Mouse (Mus musculus): ENCODE measurements around the gene Cnst. TPM values are rescaled to one million over a fixed set of nuclear protein-coding genes. Genes with fewer than 3 reads are reported as not detected.

Gene Cnst
- polyA plus RNA-seq, 1 experiment from 2014 or later, result 14.8 TPM

DNA sequence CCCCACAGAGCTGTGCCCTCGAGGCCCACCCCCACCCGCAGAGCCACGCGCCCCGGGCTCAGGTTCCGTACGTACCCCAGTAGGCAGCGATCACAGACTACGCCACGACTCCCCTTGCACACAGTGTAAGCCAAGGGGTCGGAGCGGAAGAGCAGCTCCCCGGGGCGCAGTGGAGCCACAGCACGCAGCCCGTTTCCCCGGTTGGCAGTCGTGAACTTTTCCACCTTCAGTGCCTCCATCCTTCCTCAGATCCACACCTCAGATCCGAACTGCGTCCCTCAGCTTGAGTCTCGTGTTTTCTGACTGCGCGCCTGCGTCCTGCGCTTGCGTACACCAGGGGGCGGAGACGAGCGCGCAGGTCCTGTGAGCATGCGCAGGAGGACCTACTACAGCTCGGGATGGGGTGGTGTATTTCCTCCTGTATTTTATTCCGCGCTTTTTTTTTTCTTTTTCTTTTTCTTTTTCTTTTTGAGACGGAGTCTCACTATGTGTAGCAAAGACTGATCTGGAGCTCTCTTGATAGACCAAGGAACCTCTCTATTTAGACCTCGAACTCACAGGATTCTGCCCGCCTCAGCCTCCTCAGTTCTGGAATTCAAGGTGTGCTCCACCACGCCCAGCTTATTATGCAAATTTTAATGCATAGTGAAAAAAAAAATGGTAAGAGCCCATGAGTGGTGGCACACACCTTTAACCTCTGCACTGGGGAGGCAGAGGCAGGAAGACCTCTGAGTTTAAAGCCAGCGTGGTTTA lies 28.3 kb upstream of the Cnst start, which contains the start of gene Smyd3:
Gene Smyd3 (minus strand): TSS at position 329 of the 753 bp plus-strand sequence.
- no peaks in the 10 kb centered on the region; the same call in 1 of the 2 replicates for H3K9me3 ChIP-seq (ENCODE audit: control insufficient read depth, low read length)
- H3K27ac ChIP-seq (replicated peaks; ENCODE audit: low read depth, low read length), result no peak within 1 kb of the TSS
- peak within 1 kb of the TSS; percentile 56 for H3K9ac ChIP-seq (ENCODE audit: low read length)
- no peaks in the 10 kb centered on the region for H3K4me1 ChIP-seq (ENCODE audit: control insufficient read depth, insufficient read depth, low read length)
- H3K4me3 ChIP-seq (ENCODE audit: low read depth, low read length), result peak within 1 kb of the TSS; percentile 58
- ATAC-seq (ENCODE audit: insufficient number of reproducible peaks, low FRiP score, low TSS enrichment, low read depth) (peak; percentile 69), DNase-seq (ENCODE audit: low spot score) (peak; percentile 89)
- H3K27me3 ChIP-seq (ENCODE audit: control insufficient read depth, insufficient read depth, low read length), result no peaks in the 10 kb centered on the region
- no peaks in the 10 kb centered on the region for H3K36me3 ChIP-seq (ENCODE audit: control insufficient read depth, insufficient read depth, low read length)
- 6% methylated on average over 39 of the region's 39 CpGs for WGBS
- H3K4me2 ChIP-seq (ENCODE audit: low read depth, severe bottlenecking), result peak within 1 kb of the TSS; percentile 92

DNA sequence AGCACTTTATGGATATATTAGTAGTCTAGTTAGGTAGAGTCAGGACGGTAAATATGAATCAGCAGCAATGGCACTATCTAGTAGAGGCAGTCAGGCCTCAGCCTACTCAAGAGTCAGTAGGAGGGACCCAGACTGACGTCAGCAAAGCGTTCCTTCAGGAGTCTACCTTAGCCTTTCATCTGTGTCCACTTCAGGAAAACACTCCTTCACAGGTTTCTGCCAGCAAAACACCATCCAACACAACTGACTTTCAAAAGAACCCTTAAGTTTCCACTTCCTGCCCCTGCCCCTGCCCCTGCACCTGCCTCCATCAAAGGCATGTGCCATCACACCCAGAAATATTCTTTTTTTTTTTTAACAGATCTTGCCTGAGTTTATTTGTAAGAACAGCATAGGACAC lies 26.3 kb upstream of the Cnst start:
- no peak overlapping the region for H3K27ac ChIP-seq (replicated peaks; ENCODE audit: low read depth, low read length)
- ATAC-seq (ENCODE audit: insufficient number of reproducible peaks, low FRiP score, low TSS enrichment, low read depth) (no peak), DNase-seq (ENCODE audit: low spot score) (no peak)
- no peak overlapping the region for H3K9ac ChIP-seq (ENCODE audit: low read length)
- H3K4me2 ChIP-seq (ENCODE audit: low read depth, severe bottlenecking), result no peak overlapping the region
- no peaks in the 10 kb centered on the region for H3K27me3 ChIP-seq (ENCODE audit: control insufficient read depth, insufficient read depth, low read length)
- no peaks in the 10 kb centered on the region; the same call in 1 of the 2 replicates for H3K9me3 ChIP-seq (ENCODE audit: control insufficient read depth, low read length)
- no peaks in the 10 kb centered on the region for H3K4me1 ChIP-seq (ENCODE audit: control insufficient read depth, insufficient read depth, low read length)
- H3K36me3 ChIP-seq (ENCODE audit: control insufficient read depth, insufficient read depth, low read length), result no peaks in the 10 kb centered on the region
- no peak overlapping the region for H3K4me3 ChIP-seq (ENCODE audit: low read depth, low read length)
- WGBS, result 88% methylated on average over 3 of the region's 3 CpGs

DNA sequence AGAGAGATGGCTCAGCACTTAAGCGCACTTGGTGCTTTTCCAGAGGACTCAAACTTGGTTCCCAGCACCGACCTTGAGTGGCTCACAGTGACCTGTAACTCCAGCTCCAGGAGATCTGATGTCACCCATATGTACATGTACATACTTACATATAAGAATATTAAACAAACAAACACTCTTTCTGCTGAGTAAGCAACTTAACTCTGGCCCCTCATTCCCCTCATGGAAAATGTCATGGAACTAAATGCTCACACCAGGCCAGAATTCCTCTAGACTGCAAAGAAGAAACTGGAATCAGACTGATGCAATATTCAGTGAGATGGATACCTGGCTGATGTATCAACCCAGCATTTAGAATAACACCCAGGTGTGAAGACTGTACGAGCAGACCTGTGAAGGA lies 7.1 kb upstream of the Cnst start:
- ATAC-seq (ENCODE audit: insufficient number of reproducible peaks, low FRiP score, low TSS enrichment, low read depth) (no peak), DNase-seq (ENCODE audit: low spot score) (no peak)
- H3K4me2 ChIP-seq (ENCODE audit: low read depth, severe bottlenecking), result no peak overlapping the region
- no peaks in the 10 kb centered on the region for H3K27me3 ChIP-seq (ENCODE audit: control insufficient read depth, insufficient read depth, low read length)
- no peak overlapping the region for H3K4me3 ChIP-seq (ENCODE audit: low read depth, low read length)
- no peaks in the 10 kb centered on the region for H3K4me1 ChIP-seq (ENCODE audit: control insufficient read depth, insufficient read depth, low read length)
- WGBS, result 96% methylated on average over 3 of the region's 3 CpGs
- no peak overlapping the region for H3K9ac ChIP-seq (ENCODE audit: low read length)
- no peak overlapping the region for H3K27ac ChIP-seq (replicated peaks; ENCODE audit: low read depth, low read length)
- no peaks in the 10 kb centered on the region for H3K9me3 ChIP-seq (ENCODE audit: control insufficient read depth, low read length)
- no peaks in the 10 kb centered on the region; the same call in 1 of the 2 replicates for H3K36me3 ChIP-seq (ENCODE audit: control insufficient read depth, insufficient read depth, low read length)

DNA sequence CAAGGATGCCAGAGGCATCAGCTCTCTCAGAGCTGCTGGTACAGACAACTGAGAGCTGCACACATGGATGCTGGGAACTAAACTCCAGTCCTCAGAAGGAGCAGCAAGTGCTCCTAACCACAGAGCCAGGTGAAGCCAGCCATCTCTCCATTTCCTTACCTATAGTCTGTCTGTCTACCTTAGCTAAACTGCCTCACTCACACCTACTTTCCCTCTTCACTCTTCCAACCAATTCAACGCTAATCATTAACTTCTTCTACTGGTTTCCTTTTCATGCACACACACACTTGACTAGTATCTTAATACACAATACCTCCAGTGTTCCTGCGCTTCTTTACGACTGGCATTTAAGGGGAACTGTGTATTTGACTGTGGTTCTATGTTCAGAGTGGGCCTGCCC lies 6.3 kb upstream of the Cnst start:
- Histone ChIP-seq H3K4me1 (ENCODE audit: control insufficient read depth, insufficient read depth, low read length) (no peaks in the 10 kb centered on the region; the same call in 1 of the 2 replicates), H3K4me3 (ENCODE audit: low read depth, low read length) (no peak overlapping the region), H3K9me3 (ENCODE audit: control insufficient read depth, low read length) (no peaks in the 10 kb centered on the region), H3K9ac (ENCODE audit: low read length) (no peak overlapping the region), H3K36me3 (ENCODE audit: control insufficient read depth, insufficient read depth, low read length) (no peaks in the 10 kb centered on the region), H3K4me2 (ENCODE audit: low read depth, severe bottlenecking) (no peak overlapping the region), H3K27ac (replicated peaks; ENCODE audit: low read depth, low read length) (no peak overlapping the region), H3K27me3 (ENCODE audit: control insufficient read depth, insufficient read depth, low read length) (no peaks in the 10 kb centered on the region)
- WGBS, result 79% methylated on average over 3 of the region's 3 CpGs
- ATAC-seq (ENCODE audit: insufficient number of reproducible peaks, low FRiP score, low TSS enrichment, low read depth) (no peak), DNase-seq (ENCODE audit: low spot score) (no peak)

DNA sequence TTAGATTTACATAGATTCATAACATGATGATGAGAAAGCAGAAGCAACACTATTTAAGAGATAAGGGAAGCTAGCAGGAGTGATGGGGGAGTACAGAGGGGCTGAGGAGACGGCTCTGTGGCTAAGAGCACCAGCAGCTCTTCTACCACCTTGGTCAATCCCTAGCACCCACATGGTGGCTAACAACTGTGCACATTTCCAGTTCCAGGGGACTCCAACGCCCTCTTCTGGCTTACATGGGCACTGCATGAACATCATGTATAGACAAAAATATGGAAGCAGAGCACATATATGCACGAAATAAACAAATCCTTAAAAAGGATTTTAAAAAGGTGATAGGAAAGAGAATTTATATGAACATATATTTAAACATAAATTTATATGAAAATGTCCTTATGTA lies 4.7 kb upstream of the Cnst start:
- Histone ChIP-seq H3K4me3 (ENCODE audit: low read depth, low read length) (no peak overlapping the region), H3K36me3 (ENCODE audit: control insufficient read depth, insufficient read depth, low read length) (no peaks in the 10 kb centered on the region), H3K9ac (ENCODE audit: low read length) (no peak overlapping the region), H3K4me1 (ENCODE audit: control insufficient read depth, insufficient read depth, low read length) (no peaks in the 10 kb centered on the region; the same call in 1 of the 2 replicates), H3K27ac (replicated peaks; ENCODE audit: low read depth, low read length) (no peak overlapping the region), H3K9me3 (ENCODE audit: control insufficient read depth, low read length) (no peaks in the 10 kb centered on the region), H3K4me2 (ENCODE audit: low read depth, severe bottlenecking) (no peak overlapping the region), H3K27me3 (ENCODE audit: control insufficient read depth, insufficient read depth, low read length) (no peaks in the 10 kb centered on the region)
- WGBS, result 56% methylated on average over 3 of the region's 3 CpGs
- no peak for ATAC-seq (ENCODE audit: insufficient number of reproducible peaks, low FRiP score, low TSS enrichment, low read depth)
- DNase-seq (ENCODE audit: low spot score), result no peak

DNA sequence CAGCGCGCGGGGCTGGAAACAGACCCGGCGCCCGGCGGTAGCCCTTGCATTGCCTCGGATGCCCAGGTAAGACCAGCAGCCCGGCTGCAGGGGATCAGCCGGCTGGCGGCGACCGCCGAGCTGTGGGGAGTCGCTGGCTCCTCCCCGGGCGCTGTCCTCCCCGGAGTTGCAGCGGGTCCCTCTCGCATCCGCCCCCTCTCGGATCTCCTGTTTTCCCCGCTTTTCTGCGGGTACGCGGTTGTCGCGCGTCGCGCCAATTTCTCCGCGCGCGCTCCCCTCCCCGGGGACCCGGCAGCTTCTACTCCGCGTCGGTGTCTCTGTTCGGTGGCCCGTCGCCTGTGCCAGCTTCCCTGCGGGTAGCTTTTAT lies 364 bp downstream of the Cnst start:
- no peak for DNase-seq (ENCODE audit: low spot score)
- Histone ChIP-seq H3K9me3 (ENCODE audit: control insufficient read depth, low read length) (no peaks in the 10 kb centered on the region), H3K4me3 (ENCODE audit: low read depth, low read length) (peak overlapping the region; percentile 76), H3K27ac (replicated peaks; ENCODE audit: low read depth, low read length) (peak overlapping the region; percentile 86), H3K36me3 (ENCODE audit: control insufficient read depth, insufficient read depth, low read length) (no peaks in the 10 kb centered on the region), H3K4me2 (ENCODE audit: low read depth, severe bottlenecking) (peak overlapping the region; percentile 57), H3K4me1 (ENCODE audit: control insufficient read depth, insufficient read depth, low read length) (peaks cover 5% of the 10 kb centered on the region; the same call in 1 of the 2 replicates), H3K9ac (ENCODE audit: low read length) (peak overlapping the region; percentile 72), H3K27me3 (ENCODE audit: control insufficient read depth, insufficient read depth, low read length) (no peaks in the 10 kb centered on the region)
- WGBS, result under 1% methylated on average over 33 of the region's 44 CpGs
- ATAC-seq (ENCODE audit: insufficient number of reproducible peaks, low FRiP score, low TSS enrichment, low read depth), result peak; percentile 88

DNA sequence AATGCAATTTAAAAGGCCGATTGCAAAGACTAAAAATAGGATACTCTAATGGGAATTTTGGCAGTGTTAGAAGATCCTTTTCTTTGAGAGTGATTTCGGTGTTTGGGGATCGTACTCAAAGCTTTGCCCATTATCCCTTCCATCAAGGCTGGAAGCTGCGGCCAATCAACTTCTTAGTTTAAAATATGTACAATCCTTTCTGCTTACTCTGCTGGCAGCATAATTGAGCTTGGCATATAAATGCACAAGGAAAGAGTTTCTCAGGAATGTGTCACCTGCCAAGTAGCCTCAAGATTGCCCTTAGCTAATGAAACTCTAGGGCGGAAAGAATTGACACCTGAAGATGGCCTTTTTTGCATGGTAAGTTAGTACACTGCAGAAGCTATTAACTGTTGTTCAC lies 1.0 kb downstream of the Cnst start:
- peak overlapping the region; percentile 76 for H3K4me3 ChIP-seq (ENCODE audit: low read depth, low read length)
- no peaks in the 10 kb centered on the region for H3K36me3 ChIP-seq (ENCODE audit: control insufficient read depth, insufficient read depth, low read length)
- DNase-seq (ENCODE audit: low spot score) (no peak), ATAC-seq (ENCODE audit: insufficient number of reproducible peaks, low FRiP score, low TSS enrichment, low read depth) (no peak)
- 23% methylated on average over 5 of the region's 5 CpGs for WGBS
- H3K27ac ChIP-seq (replicated peaks; ENCODE audit: low read depth, low read length), result peak overlapping the region; percentile 8; the same call in 1 of the 2 replicates
- H3K9me3 ChIP-seq (ENCODE audit: control insufficient read depth, low read length), result no peaks in the 10 kb centered on the region
- peak overlapping the region; percentile 57 for H3K4me2 ChIP-seq (ENCODE audit: low read depth, severe bottlenecking)
- H3K4me1 ChIP-seq (ENCODE audit: control insufficient read depth, insufficient read depth, low read length), result peaks cover 5% of the 10 kb centered on the region; the same call in 1 of the 2 replicates
- 0 out of 2 replicates have a peak overlapping the region, but pooled peaks have one; percentile 27 for H3K9ac ChIP-seq (ENCODE audit: low read length)
- no peaks in the 10 kb centered on the region for H3K27me3 ChIP-seq (ENCODE audit: control insufficient read depth, insufficient read depth, low read length)

DNA sequence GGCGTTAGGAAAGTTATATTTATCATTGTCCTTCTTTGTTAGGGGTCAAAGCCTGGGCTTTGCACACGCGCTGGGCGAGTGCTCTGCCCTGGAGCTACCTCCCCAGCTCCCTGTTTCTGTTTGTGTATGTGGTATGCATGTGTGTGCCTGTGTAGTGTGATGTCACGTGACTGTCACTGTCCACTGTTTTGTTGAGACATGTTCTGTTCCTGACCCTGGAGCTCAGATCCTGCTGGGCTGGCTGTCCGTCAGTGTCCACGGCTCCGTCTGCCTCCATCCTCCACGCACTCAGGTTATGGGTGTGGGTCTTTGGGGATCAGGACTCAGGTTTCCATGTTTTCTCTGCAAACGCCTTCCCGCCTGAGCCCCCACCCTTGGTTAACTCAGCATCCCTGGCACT lies 2.0 kb downstream of the Cnst start:
- no peak for DNase-seq (ENCODE audit: low spot score)
- WGBS, result 80% methylated on average over 11 of the region's 11 CpGs
- Histone ChIP-seq H3K4me3 (ENCODE audit: low read depth, low read length) (no peak overlapping the region), H3K27me3 (ENCODE audit: control insufficient read depth, insufficient read depth, low read length) (no peaks in the 10 kb centered on the region), H3K36me3 (ENCODE audit: control insufficient read depth, insufficient read depth, low read length) (no peaks in the 10 kb centered on the region), H3K27ac (replicated peaks; ENCODE audit: low read depth, low read length) (no peak overlapping the region), H3K4me2 (ENCODE audit: low read depth, severe bottlenecking) (no peak overlapping the region), H3K9ac (ENCODE audit: low read length) (no peak overlapping the region), H3K9me3 (ENCODE audit: control insufficient read depth, low read length) (no peaks in the 10 kb centered on the region), H3K4me1 (ENCODE audit: control insufficient read depth, insufficient read depth, low read length) (peaks cover 5% of the 10 kb centered on the region; the same call in 1 of the 2 replicates)
- ATAC-seq (ENCODE audit: insufficient number of reproducible peaks, low FRiP score, low TSS enrichment, low read depth), result no peak
